Mouse (Mus musculus) left cerebral cortex, postnatal 4 days (tissue): ENCODE data around the gene 2300002M23Rik. TPM values are rescaled to one million over a fixed set of nuclear protein-coding genes. Genes with fewer than 3 reads are reported as not detected.

Experiments used
- DNase-seq: peaks from one replicate; pipeline ENCODE4 v3.0.0-alpha.2; 2022
- intact Hi-C: fragments of 180-260 bp; cut with DNase I; formaldehyde crosslinking; loops from one replicate; pipeline ENCODE4 v1.15.1; 2025
- total RNA-seq, 2 experiments: library from RNA; stranded (reverse); gene quantifications; 2 replicates each; pipeline ENCODE4 v1.2.3; 2021

2300002M23Rik gene
- total RNA-seq, 2 experiments from 2014 or later, result not detected

DNA sequence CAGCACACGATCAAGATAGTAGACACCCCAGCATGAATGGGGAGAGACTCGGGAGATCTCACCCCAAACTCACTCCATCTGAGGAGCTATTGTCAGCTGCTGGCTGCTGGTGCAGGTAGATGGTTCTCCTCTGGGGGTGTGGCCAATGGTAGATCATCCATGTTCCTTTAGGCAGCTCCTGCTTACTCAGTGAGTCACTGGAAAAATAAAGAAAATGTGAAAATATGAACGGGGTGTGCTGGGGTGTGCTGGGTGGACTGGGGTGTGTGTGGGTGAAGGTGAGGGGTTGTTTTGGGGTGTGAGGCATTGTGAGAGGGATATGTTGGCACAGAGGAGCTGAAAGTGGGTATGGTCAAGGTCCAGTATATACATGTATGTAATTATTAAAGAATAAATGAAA, 30.1 kb downstream of the 2300002M23Rik start:
- no peak for DNase-seq
- intact Hi-C loops, result no loop called here

DNA sequence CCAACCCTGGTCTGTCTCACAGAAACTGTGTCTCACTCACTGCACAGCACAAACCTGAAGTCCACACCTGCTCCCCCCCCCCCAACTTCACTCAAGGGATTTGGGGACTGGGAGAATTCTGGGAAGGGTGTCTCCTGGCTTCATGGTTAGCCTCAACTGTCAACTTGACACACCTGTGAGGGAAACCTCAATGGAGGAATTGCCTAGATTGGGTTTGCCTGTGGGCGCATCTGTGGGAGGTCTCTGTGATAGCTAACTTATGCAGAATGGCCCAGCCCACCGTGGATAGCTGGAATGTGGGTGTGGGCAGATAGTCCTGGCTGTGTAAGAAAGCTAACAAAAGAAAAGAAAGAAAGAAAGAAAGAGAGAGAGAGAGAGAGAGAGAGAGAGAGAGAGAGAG, 34.0 kb downstream of the 2300002M23Rik start, which contains the start of gene Sfta2:
Gene Sfta2 (plus strand): TSS at position 301 of the 400 bp plus-strand sequence.
- intact Hi-C loops, result no loop called here

DNA sequence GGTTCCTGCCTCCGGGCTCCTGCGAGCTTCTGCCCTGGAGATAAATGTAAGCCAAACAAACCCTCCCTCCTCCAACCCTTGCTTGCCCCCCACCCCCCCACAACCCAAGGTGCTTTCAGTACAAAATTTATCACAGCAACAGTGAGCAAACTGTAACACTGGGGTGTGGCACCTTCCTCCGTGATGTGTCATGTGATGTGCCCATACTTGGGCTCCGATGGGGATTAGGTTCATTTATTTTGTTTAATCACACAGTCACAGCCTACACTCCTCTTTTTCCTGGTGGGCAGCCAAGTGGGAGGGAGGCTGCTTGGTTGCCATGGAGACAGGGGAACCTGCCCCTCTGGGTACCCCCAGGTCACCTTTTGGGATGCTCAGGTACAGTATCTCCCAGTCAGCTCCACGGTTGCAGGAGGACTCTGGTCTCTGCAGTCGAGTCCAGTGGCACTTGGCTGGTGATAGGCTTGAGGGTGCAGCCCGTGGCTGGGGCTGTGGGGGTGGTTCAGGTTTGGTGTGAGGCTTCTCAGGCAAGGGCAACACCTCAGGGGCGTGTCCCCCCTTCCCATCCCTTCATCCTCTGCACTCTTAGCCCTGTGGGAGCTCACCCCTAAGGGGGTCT, 34.6 kb downstream of the 2300002M23Rik start:
- DNase-seq, result no peak
- intact Hi-C loops, result no loop called here

More for the DNA sequence above, 34.0 kb downstream of the 2300002M23Rik start, which contains the start of gene Sfta2:
- no peak for DNase-seq

DNA sequence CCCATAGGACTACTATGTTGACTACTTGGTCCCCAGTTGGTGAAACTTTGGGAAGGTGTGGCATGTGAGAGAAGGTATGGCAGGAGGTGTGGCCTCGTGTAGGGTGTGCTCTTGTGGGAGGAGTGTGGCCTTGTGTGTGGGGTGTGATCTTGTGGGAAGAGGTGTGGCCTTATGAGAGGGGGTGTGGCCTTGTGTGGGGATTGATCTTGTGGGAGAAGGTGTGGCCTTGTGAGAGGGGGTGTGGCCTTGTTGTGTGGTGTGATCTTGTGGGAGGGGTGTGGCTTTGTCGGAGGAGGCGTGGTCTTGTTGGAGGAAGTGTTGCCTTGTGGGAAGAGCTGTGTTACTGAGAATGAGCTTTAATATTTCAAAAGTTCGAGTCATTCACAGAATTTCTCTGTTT, 49.9 kb downstream of the 2300002M23Rik start:
- no peak for DNase-seq
- intact Hi-C loops, result no loop called here

Other genes with a start within 250 kb of the 2300002M23Rik start
- under 1 TPM; 0.28 to 0.32 TPM for gene H2-Q1, start 247.0 kb upstream of the 2300002M23Rik start, total RNA-seq
- gene H2-Q2, start 225.2 kb upstream of the 2300002M23Rik start, total RNA-seq, result 1 to 10 TPM in 1 of 2 experiments, under 1 TPM in 1; 0.48 to 2.2 TPM
- gene H2-Q4, start 187.8 kb upstream of the 2300002M23Rik start, total RNA-seq, result 1 to 10 TPM; 1.6 TPM
- under 1 TPM; 0.18 to 0.36 TPM for gene H2-Q6, start 142.6 kb upstream of the 2300002M23Rik start, total RNA-seq
- gene H2-Q7, start 128.3 kb upstream of the 2300002M23Rik start, total RNA-seq, result under 1 TPM; 0.36 to 0.66 TPM
- gene H2-Q10, start 97.4 kb upstream of the 2300002M23Rik start, total RNA-seq, result under 1 TPM; 0.16 to 0.20 TPM
- gene Pou5f1, start 61.4 kb upstream of the 2300002M23Rik start, total RNA-seq, result not detected
- 1 to 10 TPM; 7.2 to 9.3 TPM for gene Tcf19, start 50.6 kb upstream of the 2300002M23Rik start, total RNA-seq
- 10 to 100 TPM; 13.6 TPM for gene Cchcr1, start 50.4 kb upstream of the 2300002M23Rik start, total RNA-seq
- gene Psors1c2, start 34.2 kb upstream of the 2300002M23Rik start, total RNA-seq, result 1 to 10 TPM; 1.5 to 2.4 TPM
- under 1 TPM; 0.26 to 0.36 TPM for gene Cdsn, start 15.3 kb upstream of the 2300002M23Rik start, total RNA-seq
- gene Sfta2, start 34.1 kb downstream of the 2300002M23Rik start, total RNA-seq, result not detected
- gene Gm9573, start 59.2 kb downstream of the 2300002M23Rik start, total RNA-seq, result not detected
- gene Mucl3, start 76.2 kb downstream of the 2300002M23Rik start, total RNA-seq, result not detected
- gene Vars2, start 100.1 kb downstream of the 2300002M23Rik start, total RNA-seq, result 10 to 100 TPM; 51.5 to 53.3 TPM
- 10 to 100 TPM; 29.1 to 31.8 TPM for gene Gtf2h4, start 106.3 kb downstream of the 2300002M23Rik start, total RNA-seq
- gene Ddr1, start 137.2 kb downstream of the 2300002M23Rik start, total RNA-seq, result 10 to 100 TPM; 42.6 to 50.1 TPM